Mouse (Mus musculus) spleen, adult 2 months (tissue): ENCODE measurements around the gene Ninj1. TPM values are rescaled to one million over a fixed set of nuclear protein-coding genes. Genes with fewer than 3 reads are reported as not detected.

ENCODE experiments used
- DNase-seq, 2 experiments: peaks; one replicate each; pipeline versions ENCODE4 v3.0.0 to v3.0.0-alpha.2; 2012 to 2021; ENCODE audit warnings: low spot score in 2 of 2, low read depth in 1 of 2
- H3K27ac ChIP-seq: fragments of 200-500 bp; 2 replicates; pipeline ENCODE4 v1.5.1; 2012; ENCODE audit warnings: low read length, inconsistent platforms; ENCODE audit not compliant: insufficient read depth
- H3K27me3 ChIP-seq: fragments of 200-500 bp; 2 replicates; pipeline ENCODE4 v1.6.1; 2012; ENCODE audit warnings: mild to moderate bottlenecking, moderate library complexity, low read length, inconsistent platforms; ENCODE audit not compliant: control insufficient read depth, insufficient read depth
- H3K36me3 ChIP-seq: fragments of 200-500 bp; 2 replicates; pipeline ENCODE4 v1.6.1; 2012; ENCODE audit warnings: mild to moderate bottlenecking, low read length, inconsistent platforms; ENCODE audit not compliant: control insufficient read depth, insufficient read depth
- H3K4me1 ChIP-seq: fragments of 200-500 bp; 2 replicates; pipeline ENCODE4 v1.6.1; 2011; ENCODE audit warnings: inconsistent platforms; ENCODE audit not compliant: control insufficient read depth, insufficient read depth, insufficient read length
- H3K4me3 ChIP-seq: fragments of 200-500 bp; 2 replicates; pipeline ENCODE4 v1.5.1; 2011; ENCODE audit warnings: mild to moderate bottlenecking, inconsistent platforms; ENCODE audit not compliant: insufficient read depth, insufficient read length; ENCODE audit errors: extremely low read depth
- CTCF ChIP-seq: fragments of 200-500 bp; IDR thresholded peaks from 2 replicates; pipeline ENCODE4 v1.5.1; 2011; ENCODE audit warnings: mild to moderate bottlenecking, inconsistent platforms; ENCODE audit not compliant: insufficient read depth, insufficient read length, insufficient replicate concordance; ENCODE audit errors: extremely low read depth
- POLR2A ChIP-seq: fragments of 200-500 bp; IDR thresholded peaks from 2 replicates; pipeline ENCODE4 v1.6.1; 2011; ENCODE audit warnings: low read depth, low read length, inconsistent platforms
- WGBS: fragments of 180-500 bp; shearing (Covaris S2); methylation state at CpG from one replicate; pipeline ENCODE4 v1.1.7; 2018; 5-methylcytosine and 5-hydroxymethylcytosine counted together
- polyA plus RNA-seq: library from polyadenylated mRNA; depleted of rRNA; stranded (reverse); fragments of >200 nt; gene quantifications from 2 replicates; pipeline ENCODE4 v1.2.3, GENCODE M21; 2012

Ninj1 gene
- polyA plus RNA-seq, 1 experiment: 343 TPM

GRCm38 (mm10) chr13:49189970-49190870, 2.9 kb downstream of the Ninj1 start:
- Histone ChIP-seq H3K27me3 (no peaks in the 10 kb centered on the region), H3K36me3 (no peaks in the 10 kb centered on the region), H3K4me3 (no peak overlapping the region), H3K27ac (peak overlapping the region; percentile 2; the same call in 1 of the 2 replicates), H3K4me1 (peaks cover 13% of the 10 kb centered on the region; the same call in 1 of the 2 replicates)
- no peak for TF ChIP-seq POLR2A
- TF ChIP-seq CTCF: no peak
- WGBS: 59% methylated on average over 12 of the region's 12 CpGs
- no peak for DNase-seq

DNA sequence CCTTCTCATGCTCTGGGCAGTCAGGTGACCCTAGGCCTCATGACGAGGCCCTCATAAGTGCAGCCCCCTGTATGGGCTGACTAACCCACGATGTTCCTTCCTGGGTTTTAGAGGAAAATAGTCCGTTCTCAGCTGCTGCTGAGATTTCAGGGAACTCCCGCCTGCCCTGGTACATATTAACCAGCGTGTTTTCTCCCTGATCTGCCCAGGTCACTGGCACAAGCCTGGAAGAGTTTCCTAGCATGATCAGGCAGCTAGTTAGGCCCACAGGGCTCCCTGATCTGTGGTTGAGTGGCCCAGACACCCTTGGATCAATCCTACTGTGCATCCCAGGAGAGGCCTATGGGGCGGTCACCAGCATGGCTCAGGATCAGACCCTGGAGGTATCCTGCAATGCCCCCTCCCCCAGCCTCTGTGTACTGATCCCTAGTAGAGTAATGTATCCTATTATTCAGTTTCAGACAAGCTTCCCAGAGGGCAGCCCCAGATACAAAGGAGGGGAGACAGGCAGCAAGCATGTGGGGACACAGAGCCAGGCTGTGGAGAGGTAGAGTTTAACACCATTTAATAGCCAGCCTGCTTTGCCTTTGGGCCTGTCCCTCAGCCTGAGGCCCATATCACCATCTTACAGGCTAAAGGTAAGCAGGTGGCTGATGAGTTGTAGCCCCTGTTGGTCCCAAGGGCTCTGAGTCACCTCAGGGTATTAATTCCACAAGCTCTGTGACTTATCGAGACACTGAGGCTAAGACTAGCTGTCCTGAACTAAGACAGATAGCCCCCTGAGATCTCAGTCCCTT, 3.8 kb downstream of the Ninj1 start:
- H3K4me3 ChIP-seq: no peak overlapping the region
- H3K4me1 ChIP-seq: peaks cover 13% of the 10 kb centered on the region; the same call in 1 of the 2 replicates

GRCm38 (mm10) chr13:49191673-49192035, 4.4 kb downstream of the Ninj1 start:
- Histone ChIP-seq H3K27ac (0 out of 2 replicates have a peak overlapping the region, but pooled peaks have one; percentile 2), H3K4me3 (no peak overlapping the region), H3K4me1 (peaks cover 16% of the 10 kb centered on the region; the same call in 1 of the 2 replicates)

More for the DNA sequence above, 3.8 kb downstream of the Ninj1 start:
- Histone ChIP-seq H3K36me3 (peaks cover 1% of the 10 kb centered on the region), H3K27ac (0 out of 2 replicates have a peak overlapping the region, but pooled peaks have one; percentile 2), H3K27me3 (no peaks in the 10 kb centered on the region)
- no peak for DNase-seq
- WGBS: 75% methylated on average over 7 of the region's 7 CpGs
- TF ChIP-seq CTCF (no peak), POLR2A (no peak)

GRCm38 (mm10) chr13:49192156-49192855, 5.0 kb downstream of the Ninj1 start:
- WGBS: 59% methylated on average over 16 of the region's 16 CpGs
- TF ChIP-seq CTCF (no peak), POLR2A (no peak)
- no peak for DNase-seq
- H3K36me3 ChIP-seq: peaks cover 1% of the 10 kb centered on the region
- H3K27ac ChIP-seq: no peak overlapping the region
- no peak overlapping the region for H3K4me3 ChIP-seq
- no peaks in the 10 kb centered on the region for H3K27me3 ChIP-seq
- peaks cover 18% of the 10 kb centered on the region; the same call in 1 of the 2 replicates for H3K4me1 ChIP-seq

More at GRCm38 (mm10) chr13:49191673-49192035, 4.4 kb downstream of the Ninj1 start:
- DNase-seq: no peak
- no peak for TF ChIP-seq CTCF
- no peak for TF ChIP-seq POLR2A
- Histone ChIP-seq H3K36me3 (peaks cover 1% of the 10 kb centered on the region), H3K27me3 (no peaks in the 10 kb centered on the region)
- 70% methylated on average over 5 of the region's 5 CpGs for WGBS

DNA sequence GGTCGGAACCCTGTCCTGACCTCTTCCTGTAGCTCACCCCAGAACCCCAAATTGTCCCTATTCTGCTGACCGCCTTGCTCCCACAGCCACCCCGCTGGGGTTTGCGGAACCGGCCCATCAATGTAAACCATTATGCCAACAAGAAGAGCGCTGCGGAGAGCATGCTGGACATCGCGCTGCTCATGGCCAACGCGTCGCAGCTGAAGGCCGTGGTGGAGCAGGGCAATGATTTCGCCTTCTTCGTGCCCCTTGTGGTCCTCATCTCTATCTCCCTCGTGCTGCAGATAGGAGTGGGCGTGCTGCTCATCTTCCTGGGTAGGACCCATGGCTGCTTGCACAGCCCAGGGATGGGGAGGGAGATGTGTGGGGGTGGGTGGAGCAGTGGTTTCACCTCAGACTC, 6.4 kb downstream of the Ninj1 start:
- H3K4me1 ChIP-seq: peaks cover 14% of the 10 kb centered on the region; the same call in 1 of the 2 replicates
- TF ChIP-seq POLR2A (no peak), CTCF (no peak)
- no peak for DNase-seq
- no peak overlapping the region for H3K27ac ChIP-seq
- no peak overlapping the region for H3K4me3 ChIP-seq
- peaks cover 1% of the 10 kb centered on the region for H3K36me3 ChIP-seq
- WGBS: 93% methylated on average over 17 of the region's 17 CpGs
- no peaks in the 10 kb centered on the region for H3K27me3 ChIP-seq

DNA sequence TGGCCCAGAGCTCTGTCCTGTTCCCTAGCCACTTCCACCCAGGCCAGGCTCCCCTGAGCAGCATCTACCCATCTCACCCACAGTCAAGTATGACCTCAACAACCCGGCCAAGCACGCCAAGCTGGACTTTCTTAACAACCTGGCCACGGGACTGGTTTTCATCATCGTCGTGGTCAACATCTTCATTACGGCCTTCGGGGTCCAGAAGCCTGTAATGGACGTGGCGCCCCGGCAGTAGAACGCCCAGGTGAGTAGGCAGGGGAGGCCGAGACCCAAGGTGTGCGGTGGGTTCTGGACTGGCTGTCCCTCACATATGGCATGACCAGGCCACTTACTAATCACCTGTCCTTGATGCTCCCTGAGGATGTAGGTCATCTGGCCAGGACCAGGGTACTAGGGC, 7.5 kb downstream of the Ninj1 start:
- H3K4me1 ChIP-seq: peaks cover 13% of the 10 kb centered on the region; the same call in 1 of the 2 replicates
- H3K27ac ChIP-seq: no peak overlapping the region
- TF ChIP-seq POLR2A (no peak), CTCF (no peak)
- WGBS: 94% methylated on average over 13 of the region's 13 CpGs
- no peaks in the 10 kb centered on the region for H3K27me3 ChIP-seq
- peaks cover 1% of the 10 kb centered on the region for H3K36me3 ChIP-seq
- H3K4me3 ChIP-seq: no peak overlapping the region
- DNase-seq: no peak
